Mouse (Mus musculus) kidney, adult 2 months (tissue): ENCODE measurements at regions not wholly inside any gene's neighbourhood (a gene's known extent, or its start where the extent isn't known, plus 50 kb on each side); places are given as distances from the start of the nearest gene placed in this dataset.
A peak's percentile ranks its signal among the peaks of the same experiment; 100 is the strongest.

Source experiments
- DNase-seq: peaks from one replicate; pipeline ENCODE4 v3.0.0; 2021
- H3K27ac ChIP-seq: fragments of 200-500 bp; 2 replicates; pipeline ENCODE4 v1.5.1; 2012; ENCODE audit warnings: low read depth, low read length, control low read depth, inconsistent platforms; ENCODE audit not compliant: insufficient read depth
- H3K27me3 ChIP-seq: fragments of 200-500 bp; replicated peaks from 2 replicates; pipeline ENCODE4 v1.6.1; 2012; ENCODE audit warnings: mild to moderate bottlenecking, moderate library complexity, low read length, inconsistent platforms; ENCODE audit not compliant: control insufficient read depth, insufficient read depth
- H3K36me3 ChIP-seq: fragments of 200-500 bp; 2 replicates; pipeline ENCODE4 v1.6.1; 2012; ENCODE audit warnings: mild to moderate bottlenecking, moderate library complexity, low read length, inconsistent platforms; ENCODE audit not compliant: control insufficient read depth, insufficient read depth
- H3K4me1 ChIP-seq: fragments of 200-500 bp; 2 replicates; pipeline ENCODE4 v1.6.1; 2011; ENCODE audit warnings: low read length; ENCODE audit not compliant: control insufficient read depth, insufficient read depth
- H3K4me3 ChIP-seq: fragments of 200-500 bp; 2 replicates; pipeline ENCODE4 v1.5.1; 2011; ENCODE audit warnings: mild to moderate bottlenecking, low read depth, low read length, control low read depth; ENCODE audit not compliant: insufficient read depth
- CTCF ChIP-seq: fragments of 200-500 bp; conservative IDR thresholded peaks from 2 replicates; pipeline ENCODE4 v1.5.1; 2011; ENCODE audit warnings: low read depth, mild to moderate bottlenecking, control low read depth, low read length, moderate library complexity, mixed read lengths; ENCODE audit not compliant: insufficient read depth, insufficient read length
- POLR2A ChIP-seq: fragments of 200-500 bp; IDR thresholded peaks from one replicate; pipeline ENCODE4 v1.6.1; 2011; ENCODE audit warnings: low read depth, low read length, control low read depth
- WGBS: fragments of 180-500 bp; shearing (Covaris S2); methylation state at CpG from one replicate; pipeline ENCODE4 v1.1.7; 2018; 5-methylcytosine and 5-hydroxymethylcytosine counted together

DNA sequence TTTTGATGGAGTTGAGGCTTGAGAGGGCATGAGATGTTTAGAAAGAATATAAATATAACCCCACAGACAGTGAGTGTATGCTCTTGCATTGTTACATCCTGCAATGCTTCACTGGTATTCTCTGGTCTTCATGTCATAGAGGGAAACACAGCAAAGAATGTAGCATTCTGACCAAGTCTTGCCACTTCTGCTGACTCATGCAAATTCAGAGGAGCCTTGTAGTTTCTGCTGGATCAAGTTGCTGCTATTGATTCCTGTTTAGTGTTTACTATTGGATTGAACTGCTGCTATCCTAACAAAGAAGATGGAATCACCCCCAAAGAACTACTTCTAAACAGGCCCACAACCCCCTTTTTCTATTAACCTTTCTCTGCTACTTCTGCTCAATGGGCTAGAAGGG lies 148.0 kb upstream of the Sp8 start:
- Histone ChIP-seq H3K36me3 (no peaks in the 10 kb centered on the region), H3K27me3 (no peaks in the 10 kb centered on the region), H3K4me3 (no peak overlapping the region), H3K4me1 (no peaks in the 10 kb centered on the region), H3K27ac (no peak overlapping the region)
- no peak for DNase-seq
- no peak for TF ChIP-seq POLR2A
- TF ChIP-seq CTCF, result no peak

DNA sequence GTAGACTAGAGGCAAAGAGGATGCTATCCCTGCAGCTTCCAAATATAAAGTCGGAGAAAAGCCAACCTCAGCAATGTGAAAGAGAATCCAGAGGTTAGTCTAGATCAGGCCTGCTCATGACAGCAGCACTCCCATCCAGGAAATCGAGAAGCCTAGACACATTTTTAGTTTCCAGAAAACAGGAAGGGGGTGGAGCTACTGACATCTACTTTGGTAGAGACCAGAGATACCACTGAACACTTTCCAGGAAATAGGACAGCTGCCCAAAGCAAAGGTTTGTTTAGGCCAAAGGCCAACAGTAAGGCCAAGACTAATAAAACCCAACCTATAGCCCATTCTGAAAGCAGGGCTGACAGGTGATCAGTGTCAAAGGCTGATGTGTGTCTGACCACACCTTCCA lies 151.4 kb upstream of the Sp8 start:
- Histone ChIP-seq H3K4me1 (no peaks in the 10 kb centered on the region), H3K27ac (no peak overlapping the region), H3K36me3 (no peaks in the 10 kb centered on the region), H3K4me3 (no peak overlapping the region), H3K27me3 (no peaks in the 10 kb centered on the region)
- peak; percentile 8 for DNase-seq
- WGBS, result 57% methylated on average over 2 of the region's 2 CpGs
- TF ChIP-seq POLR2A, result no peak
- no peak for TF ChIP-seq CTCF

DNA sequence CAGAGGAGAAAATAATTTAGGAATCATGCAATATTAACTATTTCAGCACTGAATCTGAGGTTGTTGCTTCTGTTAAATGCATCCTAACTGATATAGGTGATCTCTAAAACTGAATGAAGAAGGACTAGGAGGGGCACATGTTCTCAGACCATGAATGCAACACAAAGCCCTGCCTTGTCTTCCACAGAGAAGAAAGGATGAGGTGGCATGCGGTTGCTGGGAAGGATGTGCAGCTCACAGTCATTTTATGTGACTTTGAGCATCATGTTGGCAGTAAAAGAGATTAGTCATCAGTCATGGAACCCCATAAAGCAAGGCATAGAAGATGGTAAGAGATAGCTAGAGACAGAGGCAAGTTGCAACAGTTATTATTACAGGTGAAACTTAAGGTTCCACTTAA lies 163.2 kb upstream of the Sp8 start:
- TF ChIP-seq CTCF (no peak), POLR2A (no peak)
- no peak overlapping the region for H3K27ac ChIP-seq
- no peaks in the 10 kb centered on the region for H3K36me3 ChIP-seq
- no peak for DNase-seq
- H3K27me3 ChIP-seq, result no peaks in the 10 kb centered on the region
- WGBS, result 93% methylated on average over 1 of the region's 1 CpGs
- no peaks in the 10 kb centered on the region for H3K4me1 ChIP-seq
- no peak overlapping the region for H3K4me3 ChIP-seq

GRCm38 (mm10) chr12:118677989-118678388 lies 168.1 kb upstream of the Sp8 start:
- WGBS, result 91% methylated on average over 4 of the region's 4 CpGs
- no peak for DNase-seq
- H3K4me1 ChIP-seq, result no peaks in the 10 kb centered on the region
- no peak overlapping the region for H3K4me3 ChIP-seq
- H3K27me3 ChIP-seq, result no peaks in the 10 kb centered on the region
- no peaks in the 10 kb centered on the region for H3K36me3 ChIP-seq
- no peak overlapping the region for H3K27ac ChIP-seq
- TF ChIP-seq POLR2A (no peak), CTCF (no peak)

DNA sequence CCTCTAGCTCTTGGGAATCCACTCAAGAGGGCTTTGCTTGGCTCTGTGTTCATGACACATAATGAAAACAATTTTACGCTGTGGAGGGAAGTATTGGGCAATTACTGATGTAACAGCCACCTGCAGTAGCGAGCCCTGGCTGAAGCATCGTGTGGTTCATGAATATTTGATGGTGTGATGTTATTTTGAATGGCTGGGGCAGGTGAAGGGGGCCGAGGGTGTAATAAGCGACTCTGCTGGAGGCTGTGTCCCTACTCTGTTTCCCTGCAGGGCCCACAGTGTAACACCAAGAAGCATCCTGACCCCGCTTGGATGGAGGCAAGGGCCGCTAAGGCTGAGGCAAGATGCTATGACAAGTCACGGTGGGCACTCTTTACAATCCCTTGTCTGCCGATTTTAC lies 184.6 kb upstream of the Sp8 start:
- no peak for TF ChIP-seq CTCF
- no peak for TF ChIP-seq POLR2A
- Histone ChIP-seq H3K27me3 (peaks cover 2% of the 10 kb centered on the region; the same call in 1 of the 2 replicates), H3K27ac (no peak overlapping the region), H3K4me1 (no peaks in the 10 kb centered on the region), H3K4me3 (no peak overlapping the region), H3K36me3 (no peaks in the 10 kb centered on the region)
- 20% methylated on average over 9 of the region's 9 CpGs for WGBS
- no peak for DNase-seq

DNA sequence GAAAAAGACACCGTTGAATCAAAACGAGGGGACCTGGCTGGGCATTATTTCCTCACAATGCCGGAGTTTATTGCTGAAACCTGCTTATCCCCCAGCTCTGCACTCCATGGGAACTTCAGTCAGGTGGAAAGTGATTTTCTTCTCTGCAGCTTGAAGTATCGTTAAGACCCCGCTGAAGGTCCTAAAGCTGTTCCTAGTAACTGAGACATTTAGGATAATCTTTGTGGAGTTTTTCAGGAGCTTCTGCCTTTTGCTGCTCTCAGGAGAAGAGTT lies 185.0 kb upstream of the Sp8 start:
- Histone ChIP-seq H3K27ac (no peak overlapping the region), H3K4me3 (no peak overlapping the region), H3K4me1 (no peaks in the 10 kb centered on the region), H3K36me3 (no peaks in the 10 kb centered on the region), H3K27me3 (peaks cover 2% of the 10 kb centered on the region; the same call in 1 of the 2 replicates)
- no peak for DNase-seq
- WGBS, result 9% methylated on average over 5 of the region's 5 CpGs
- TF ChIP-seq CTCF, result no peak
- TF ChIP-seq POLR2A, result no peak

GRCm38 (mm10) chr12:118660384-118661213 lies 185.5 kb upstream of the Sp8 start:
- TF ChIP-seq POLR2A (no peak), CTCF (no peak)
- Histone ChIP-seq H3K27me3 (peaks cover 2% of the 10 kb centered on the region; the same call in 1 of the 2 replicates), H3K27ac (no peak overlapping the region), H3K36me3 (no peaks in the 10 kb centered on the region), H3K4me1 (no peaks in the 10 kb centered on the region), H3K4me3 (no peak overlapping the region)
- no peak for DNase-seq
- WGBS, result 9% methylated on average over 12 of the region's 12 CpGs
